Mouse (Mus musculus) adrenal gland, postnatal 10 days (tissue): Measurements from ENCODE around the gene Pibf1. TPM values are rescaled to one million over a fixed set of nuclear protein-coding genes. Genes with fewer than 3 reads are reported as not detected.
A peak's percentile ranks its signal among the peaks of the same experiment; 100 is the strongest.

Source experiments
- DNase-seq: peaks from one replicate; pipeline ENCODE4 v3.0.0; 2021; ENCODE audit warnings: mixed read lengths
- total RNA-seq, 2 experiments: library from RNA; stranded (reverse); gene quantifications; 2 replicates each; pipeline ENCODE4 v1.2.3; 2021

The Pibf1 gene
- total RNA-seq, 2 experiments from 2014 or later, result 9.5 to 11.8 TPM

DNA sequence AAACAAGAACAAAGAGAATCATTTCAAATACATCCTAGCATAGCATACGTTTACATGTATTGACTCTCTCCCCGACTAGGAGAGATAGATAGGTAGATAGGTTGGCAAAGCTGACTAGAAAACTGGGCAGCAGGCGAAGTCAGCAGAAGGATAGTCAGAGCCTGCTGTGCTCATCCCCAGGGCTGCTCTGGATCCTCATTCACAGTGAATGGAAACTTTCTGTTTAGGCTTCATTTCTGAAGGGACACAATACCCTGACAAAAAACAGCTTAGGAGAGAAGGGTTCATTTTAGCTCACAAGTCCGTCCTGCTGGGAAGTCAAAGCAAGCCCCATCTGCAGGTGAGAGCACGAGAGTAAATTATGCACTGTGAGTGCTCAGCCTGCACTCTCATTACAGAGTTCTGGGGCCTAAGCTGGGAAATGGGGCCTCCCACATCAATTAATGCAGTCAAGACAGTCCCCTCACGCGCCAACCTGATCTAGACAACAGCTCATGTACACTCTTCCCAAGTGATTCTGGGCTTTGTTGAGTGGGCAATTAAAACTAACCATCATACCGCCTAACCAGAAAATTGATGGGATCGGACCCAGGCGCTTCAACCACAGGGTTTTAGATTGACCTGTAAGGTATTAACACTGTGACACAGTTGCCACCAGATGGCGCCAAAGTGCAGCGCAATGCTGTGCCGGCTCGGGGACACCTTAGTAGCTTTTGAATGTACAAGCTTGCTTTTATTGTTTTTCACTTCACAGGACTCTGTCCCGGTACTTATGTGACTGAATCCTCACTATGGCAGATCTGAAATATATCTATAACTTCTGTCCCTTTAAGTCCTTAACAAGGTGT lies 42.8 kb downstream of the Pibf1 start:
- peak; percentile 88 for DNase-seq

DNA sequence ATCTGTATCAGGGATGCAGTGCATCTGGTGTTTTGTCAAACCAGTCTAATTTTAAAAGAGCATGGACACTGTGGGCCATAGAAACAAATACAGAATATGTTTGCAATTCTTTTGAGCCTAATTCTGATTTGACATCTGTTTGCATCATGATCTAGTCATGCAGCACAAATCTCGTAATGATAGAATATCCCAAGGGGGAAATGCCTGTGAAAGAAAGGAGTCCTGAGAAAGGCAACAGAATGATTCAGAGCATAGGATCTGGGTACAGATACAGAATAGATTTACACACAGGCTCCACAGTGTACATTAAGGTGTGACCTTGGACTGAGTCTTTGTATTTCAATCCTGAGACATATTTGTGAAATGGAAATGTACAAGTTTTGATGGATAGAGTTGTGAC lies 47.6 kb downstream of the Pibf1 start:
- no peak for DNase-seq

DNA sequence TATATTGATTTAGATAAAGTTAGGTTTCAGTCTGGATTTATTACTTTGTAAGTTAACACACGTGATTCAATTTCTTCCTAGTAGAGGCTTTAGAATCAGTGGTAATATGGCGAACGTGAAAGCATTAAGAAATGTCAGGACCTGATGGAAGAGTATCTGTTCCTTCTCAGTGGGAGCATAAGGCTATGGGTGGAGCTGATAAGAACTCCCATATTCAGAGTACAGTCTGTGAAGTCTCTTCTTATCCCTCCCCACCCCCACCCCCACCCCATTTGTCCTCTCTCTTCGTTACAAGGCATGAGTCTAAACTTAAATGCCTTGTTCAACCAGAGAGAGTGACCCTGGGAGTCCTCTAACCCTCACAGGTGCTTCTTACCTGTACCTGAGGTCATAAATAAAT lies 53.5 kb downstream of the Pibf1 start:
- DNase-seq, result no peak

DNA sequence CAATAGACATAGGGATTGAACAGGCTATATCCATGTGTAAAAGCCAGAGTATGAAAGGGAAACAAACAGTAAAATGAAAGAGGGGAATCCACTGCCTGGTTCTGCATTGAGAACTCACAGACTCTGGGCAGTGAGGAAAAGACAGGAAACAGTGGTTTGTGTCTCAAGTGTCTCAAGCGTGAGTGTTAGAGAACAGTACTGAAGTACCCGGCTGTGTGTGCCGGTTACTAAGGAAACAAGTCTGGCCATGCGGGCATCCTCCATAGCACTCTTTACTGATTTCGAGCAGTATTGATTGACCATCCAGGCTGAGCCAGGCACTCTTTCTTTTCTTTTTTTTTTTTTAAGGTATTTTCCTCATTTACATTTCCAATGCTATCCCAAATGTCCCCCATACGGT lies 60.7 kb downstream of the Pibf1 start:
- DNase-seq, result no peak

DNA sequence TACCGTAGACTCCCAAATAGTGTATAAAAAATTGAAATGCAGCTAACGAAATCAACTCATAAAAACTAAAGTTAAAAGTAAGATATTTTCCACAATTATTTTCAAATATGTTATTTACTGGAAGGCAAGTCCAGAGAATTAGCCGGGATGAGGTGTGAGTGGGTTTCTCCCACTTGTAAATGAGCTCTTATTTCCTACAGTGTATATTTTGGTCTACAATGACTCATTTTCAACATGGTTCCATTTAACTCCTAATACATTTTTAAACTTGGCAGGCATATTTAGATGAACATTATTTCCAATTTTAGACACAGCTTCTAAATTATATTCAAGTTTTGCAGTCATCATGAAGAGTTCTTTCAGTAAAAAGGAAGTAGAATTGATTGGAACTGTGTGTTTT lies 63.8 kb downstream of the Pibf1 start:
- no peak for DNase-seq

DNA sequence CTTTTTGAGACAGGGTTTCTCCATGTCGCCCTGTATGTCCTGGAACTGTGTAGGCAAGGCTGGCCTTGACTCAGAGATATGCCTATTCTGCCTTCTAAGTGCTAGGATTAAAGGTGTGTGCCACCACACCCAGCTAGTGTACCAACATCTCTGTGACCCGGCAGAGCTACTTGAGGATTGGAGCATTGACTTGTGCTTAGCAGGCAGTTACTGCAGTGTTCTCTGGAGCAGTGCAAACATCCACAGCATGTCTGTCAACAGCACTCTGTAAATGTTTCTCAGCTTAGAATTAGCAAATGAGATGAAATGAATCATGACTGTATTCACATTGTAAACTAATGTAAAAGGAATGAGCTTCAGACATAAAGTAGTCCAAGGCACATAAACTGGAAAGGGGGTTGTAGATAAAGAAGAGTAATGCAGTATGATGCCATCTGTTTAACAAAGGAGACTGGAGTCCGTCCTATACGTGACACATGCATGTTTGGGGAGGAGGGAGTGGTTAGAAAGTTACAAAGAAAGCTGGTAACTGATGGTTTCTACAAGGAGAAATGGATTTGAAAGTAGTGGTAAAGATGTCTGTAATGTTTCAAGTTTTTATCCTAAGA lies 75.0 kb downstream of the Pibf1 start:
- no peak for DNase-seq

DNA sequence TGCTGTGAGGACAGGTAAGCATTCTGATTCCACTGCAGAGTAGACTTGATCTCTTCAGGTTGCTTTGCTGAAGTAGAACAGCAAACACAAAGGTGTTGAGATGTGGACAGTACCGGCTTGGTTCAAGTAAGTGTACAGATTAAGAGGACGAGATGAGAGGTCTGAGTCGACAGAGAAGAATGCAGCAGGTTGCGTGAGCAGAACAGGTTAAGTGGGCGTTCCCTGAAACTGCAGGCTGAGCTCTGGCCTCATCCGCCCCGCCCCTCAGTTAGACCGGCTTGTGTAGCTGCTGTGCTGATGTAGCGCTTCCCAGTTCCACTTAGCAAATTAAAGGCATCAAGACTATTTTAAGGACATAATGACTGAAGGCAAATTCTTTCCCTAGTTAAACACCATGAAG lies 77.3 kb downstream of the Pibf1 start:
- no peak for DNase-seq

DNA sequence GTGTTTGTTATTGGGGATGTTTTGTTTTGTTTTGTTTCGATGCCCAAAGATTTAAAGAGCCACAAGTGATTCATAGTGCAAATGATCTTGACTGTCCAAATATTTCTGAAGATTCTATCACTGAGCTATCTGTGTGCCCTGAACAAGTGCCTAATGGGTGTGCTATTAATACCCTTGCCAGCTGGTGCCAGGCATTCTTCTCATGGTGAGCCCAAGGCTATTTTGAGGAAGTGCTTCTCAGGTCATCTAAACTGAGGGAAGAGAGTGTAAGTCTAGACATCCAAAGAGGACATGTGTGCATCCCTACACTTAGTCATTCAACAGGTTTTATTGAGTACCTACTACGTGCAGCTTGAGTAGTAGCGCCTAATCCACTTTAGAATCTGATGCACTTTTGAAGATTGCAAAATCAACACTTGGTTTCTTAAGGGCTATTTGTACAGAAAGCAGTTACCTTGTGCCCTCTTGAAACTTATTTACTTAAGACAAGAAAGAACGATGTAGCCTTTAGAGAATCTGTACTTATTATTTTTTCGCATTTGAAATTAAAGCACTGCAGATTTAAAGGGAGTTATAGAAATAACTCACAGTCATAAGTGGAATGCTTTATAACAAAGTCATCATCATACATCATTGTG lies 91.0 kb downstream of the Pibf1 start:
- DNase-seq, result no peak

DNA sequence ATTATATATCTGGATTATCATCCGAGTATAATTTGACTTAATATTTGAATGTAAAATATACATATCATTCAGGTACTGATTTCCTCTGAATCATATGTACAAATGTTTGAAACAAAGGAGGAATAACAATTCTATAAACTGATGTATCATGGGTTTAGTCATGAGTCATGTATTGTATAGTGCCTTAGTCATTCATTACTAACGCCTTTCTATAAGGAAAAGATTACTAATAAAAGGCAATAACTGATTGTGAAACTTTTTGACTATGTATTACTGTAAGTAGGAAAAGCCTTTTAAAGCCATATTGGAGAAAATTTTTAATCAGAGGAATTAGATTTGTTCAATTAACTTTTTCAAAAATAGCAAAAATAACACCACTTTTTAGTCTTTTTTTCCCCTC lies 106.6 kb downstream of the Pibf1 start:
- no peak for DNase-seq

DNA sequence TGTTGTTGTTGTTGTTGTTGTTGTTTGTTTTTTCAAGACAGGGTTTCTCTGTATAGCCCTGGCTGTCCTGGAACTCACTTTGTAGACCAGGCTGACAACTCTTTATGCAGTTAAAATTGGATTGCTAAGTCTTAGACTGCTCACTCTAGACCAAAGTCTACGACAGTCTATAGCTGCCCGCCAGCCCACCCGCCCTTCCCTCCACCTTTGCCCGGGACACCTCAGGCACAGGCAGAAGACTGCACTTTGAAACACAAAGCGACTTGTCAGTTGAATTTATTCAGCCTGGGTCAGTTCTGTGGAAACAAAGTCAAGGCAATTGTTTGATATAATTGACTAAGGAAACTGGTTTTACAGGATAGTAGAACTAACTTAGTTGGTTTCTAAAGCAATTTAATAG lies 107.4 kb downstream of the Pibf1 start:
- DNase-seq, result no peak

DNA sequence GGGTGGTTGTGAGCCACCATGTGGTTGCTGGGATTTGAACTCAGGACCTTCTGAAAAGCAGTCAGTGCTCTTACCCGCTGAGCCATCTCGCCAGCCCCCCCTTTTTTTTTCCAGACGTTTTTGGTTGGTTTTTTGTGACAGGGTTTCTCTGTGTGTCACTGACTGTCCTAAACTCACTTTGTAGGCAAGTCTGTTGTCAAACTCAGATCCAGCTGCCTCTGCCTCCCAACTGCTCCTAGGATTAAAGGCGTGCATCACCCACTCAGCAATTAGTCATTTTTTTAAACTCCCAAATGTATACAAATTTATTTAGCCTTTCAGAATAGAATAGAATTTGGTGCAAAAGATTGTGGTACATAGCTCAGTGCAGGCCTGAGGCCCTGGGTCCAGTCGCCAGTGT lies 111.2 kb downstream of the Pibf1 start:
- DNase-seq, result no peak

DNA sequence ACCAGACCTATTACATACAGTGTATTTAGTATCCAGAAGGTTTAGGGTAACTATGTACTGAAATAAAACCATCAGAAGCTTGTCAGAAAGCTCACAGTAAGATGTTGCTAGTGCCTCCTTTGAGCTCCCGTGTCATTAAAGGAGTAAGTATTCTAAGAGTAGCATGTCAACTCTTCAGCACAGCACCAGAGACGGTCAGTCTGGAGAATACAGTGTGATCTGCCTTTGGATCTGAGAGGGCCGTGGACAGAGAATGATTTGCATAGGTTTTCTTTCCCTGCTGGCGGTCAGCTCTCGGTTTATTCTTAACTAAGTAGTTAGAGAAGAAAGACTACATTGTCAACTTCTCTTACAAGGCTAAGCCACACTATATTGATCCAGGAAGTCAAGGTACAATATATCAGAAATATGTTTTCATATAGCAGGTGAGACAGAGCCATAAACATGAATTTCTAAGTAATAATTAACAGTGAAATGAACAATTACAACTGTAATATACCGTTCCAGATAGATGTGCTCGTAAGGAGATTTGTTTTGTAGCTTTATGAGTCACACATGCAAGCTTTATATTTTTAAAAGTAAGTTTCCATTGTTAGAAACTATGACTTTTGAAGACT lies 119.3 kb downstream of the Pibf1 start:
- no peak for DNase-seq

DNA sequence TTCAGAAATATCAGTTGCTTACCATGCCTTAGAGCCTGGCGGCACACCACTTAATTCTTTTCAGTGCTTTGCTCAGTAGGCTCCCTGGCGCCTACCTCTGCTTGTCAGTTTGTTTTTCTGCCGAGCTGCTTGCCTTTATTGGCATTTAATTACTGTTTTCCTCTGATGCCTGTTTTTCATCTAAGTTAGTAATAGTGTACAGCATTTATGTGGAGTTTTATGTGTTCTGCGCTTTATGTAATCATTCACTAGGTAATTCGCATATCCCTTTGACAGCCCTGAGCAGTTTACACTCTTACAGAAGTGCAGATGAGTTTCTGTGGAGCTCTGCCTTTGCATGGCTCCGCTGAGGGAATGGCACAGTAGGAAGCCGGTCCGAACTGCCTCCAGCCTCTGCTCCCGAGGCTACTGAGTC lies 120.5 kb downstream of the Pibf1 start:
- no peak for DNase-seq

DNA sequence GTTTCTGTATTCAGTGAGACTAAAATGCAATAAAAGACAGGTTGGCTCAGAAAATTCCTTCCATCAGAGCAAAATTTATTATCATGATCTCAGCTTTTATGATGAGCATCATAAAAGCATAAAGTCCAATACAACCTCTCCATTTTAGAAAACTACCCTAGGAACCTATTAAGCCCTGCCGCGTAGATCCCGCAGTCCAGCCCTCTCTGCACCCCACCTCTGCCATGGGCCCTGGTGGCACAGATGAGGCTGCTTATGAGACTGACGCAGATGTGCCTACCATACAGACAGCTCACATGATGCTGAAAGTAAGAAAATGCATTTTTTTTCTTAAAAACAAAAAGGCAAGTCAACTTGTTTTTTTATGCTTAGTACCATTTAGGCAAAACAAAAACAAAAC lies 126.7 kb downstream of the Pibf1 start:
- DNase-seq, result no peak

DNA sequence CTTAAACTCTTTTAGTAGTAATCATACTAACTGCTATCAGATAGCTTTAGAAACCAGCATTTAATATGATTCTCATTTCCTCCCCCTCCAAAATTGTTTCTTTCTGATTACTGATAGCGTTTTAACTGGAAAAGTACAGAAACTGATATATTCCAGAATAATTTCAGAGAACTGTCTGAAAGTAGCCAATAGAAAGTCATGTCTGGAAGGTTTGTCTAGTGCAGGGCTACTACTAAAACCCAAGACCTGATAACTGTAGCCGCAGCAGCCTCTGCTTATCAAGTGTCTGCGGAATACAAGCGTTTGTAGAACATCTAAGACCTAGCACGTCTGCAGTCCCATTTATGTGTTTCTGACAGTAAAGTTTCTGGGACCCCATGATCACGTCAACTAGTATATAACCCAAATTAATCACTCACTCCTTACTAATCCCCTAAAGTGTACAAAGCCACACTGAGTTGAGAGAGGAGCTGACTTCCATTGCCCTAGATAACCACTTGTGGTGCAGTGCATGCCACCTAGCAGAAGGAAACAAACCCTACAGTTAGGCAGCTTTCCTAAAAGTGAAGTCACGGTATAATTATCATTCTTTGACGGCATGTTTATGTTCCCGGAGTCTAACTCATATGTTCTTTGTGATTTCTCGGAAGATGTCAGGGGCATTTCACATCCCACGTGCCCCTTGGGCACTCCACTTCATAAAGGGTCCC lies 130.0 kb downstream of the Pibf1 start:
- no peak for DNase-seq

DNA sequence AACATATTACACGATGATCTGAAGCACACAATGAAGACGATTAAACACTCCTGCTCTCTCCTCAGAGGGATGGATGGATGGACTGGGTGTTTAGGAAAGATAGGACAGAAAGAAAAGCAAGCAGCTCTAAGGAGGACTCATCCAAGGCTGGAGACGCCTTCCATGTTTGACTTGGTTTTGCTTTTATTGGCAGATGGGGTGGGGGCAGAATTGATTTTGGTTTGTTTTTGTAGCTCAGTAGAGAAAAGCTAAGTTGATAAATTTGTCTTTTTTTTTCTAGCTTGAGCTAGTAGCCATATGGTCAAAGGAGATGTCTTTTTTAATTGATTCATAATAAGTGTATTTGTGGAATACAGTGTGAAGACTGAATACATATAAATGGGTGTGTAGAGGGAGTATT lies 133.8 kb downstream of the Pibf1 start:
- DNase-seq, result no peak

DNA sequence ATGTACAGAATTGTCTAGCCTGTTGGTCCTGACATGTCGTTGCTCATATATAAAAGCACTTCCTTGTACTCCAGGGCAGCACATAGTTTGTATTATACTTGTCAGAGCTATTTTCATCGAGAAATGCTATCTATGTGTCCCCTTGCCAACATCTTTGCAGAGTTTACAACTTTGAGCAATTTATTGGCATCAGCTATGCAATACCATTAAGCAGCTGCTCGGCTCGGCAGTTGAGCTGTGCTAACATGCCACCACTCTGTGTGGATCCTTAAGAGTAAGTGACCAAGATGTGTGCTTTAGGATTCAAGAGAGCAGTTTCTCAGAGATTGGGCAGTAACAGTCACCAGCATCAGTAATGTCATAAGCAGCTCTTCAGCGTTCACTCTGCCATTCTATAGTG lies 137.9 kb downstream of the Pibf1 start:
- DNase-seq, result no peak

DNA sequence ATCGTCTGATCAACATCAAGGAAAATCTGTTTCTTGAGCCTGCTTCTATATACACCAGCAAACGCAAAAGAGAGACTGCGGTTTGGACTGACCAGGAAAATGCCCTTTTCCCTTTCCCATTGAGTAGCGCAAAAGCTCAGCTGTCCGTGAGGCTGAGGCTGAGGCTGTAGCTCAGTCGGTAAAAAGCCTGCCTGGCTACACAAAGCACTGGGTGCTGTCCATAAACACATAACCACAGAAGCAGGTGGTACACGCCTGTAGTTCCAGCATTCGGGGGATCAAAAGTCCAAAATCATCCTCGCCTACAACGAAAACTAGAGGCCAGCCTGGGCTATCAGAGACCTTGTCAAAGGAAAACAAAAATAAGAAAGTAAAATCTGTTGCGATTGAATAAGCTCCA lies 141.3 kb downstream of the Pibf1 start:
- no peak for DNase-seq

DNA sequence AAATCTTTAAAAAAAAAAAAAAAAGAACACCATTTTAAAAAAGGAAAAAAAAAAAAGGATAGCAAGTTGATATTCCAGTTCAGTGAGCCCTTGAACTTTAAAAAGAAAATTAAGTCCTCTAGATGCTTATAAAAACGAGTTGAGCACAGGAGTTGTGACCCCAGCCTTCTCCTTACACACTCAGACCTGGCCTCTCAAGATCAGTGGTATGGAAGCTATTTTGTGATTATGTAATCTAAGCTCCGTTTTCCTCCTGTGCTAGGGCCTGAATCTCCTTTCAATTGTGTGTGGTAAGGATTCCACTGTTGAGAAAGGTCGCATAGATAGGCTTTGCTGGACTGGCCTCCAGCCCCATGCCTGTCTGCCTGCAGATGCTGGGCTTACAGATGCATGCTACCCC lies 145.3 kb downstream of the Pibf1 start:
- no peak for DNase-seq

DNA sequence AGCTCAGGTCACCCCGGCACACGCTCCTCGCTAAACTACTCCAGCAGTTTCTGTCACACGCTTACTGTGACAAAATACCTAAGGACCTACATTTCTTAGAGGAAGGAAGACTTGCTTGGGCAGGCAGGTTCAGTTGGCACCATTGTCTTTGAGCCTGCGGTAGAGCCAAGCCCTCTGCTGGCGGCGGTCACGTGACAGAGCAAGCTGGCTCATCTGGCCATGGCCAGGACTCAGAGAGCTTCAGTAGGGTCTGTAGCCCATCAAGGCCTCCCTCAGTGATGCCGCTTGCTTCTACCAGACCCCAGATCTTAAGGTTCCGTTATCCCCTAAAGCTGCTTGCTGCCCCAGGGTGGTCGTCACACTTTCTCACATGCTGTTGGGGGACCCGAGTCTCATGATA lies 162.8 kb downstream of the Pibf1 start:
- DNase-seq, result no peak

DNA sequence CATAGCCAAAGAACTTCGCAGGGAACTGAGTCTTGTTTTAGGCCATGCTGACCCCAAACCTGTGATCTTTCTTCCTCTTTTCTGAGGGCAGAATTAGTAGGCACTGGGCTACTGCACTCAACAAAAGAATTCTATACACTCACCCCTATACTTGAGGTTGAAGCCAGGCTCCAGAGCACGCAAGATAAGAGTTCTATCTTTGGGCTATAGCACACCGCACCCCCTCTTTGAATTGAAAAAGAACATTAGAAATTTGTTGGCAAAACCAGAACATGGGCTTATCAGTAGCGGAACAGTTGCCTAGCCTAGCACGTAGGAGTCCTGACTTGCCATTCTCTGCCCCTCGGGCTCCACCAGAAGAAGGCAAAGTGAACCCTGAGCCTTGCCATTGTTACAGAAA lies 164.6 kb downstream of the Pibf1 start:
- no peak for DNase-seq

DNA sequence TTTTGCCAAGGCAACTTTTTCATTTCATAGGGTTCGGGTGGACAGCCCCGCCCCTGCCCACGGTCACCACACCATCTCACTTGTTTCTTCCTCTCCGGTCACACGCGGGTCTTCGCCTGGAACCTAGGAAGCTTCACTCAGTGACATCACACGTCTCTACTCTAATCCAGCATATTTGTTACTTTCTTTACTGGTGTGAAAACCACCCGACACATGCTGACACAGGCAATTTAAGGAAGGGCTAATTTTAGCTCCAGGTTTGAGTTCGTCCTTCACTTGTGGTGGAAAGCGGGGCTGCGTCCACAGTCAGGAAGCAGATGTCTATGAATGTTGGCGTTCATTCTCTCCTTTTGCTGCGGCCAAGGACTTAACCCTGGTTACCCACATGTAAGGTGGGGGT lies 166.6 kb downstream of the Pibf1 start:
- DNase-seq, result no peak

DNA sequence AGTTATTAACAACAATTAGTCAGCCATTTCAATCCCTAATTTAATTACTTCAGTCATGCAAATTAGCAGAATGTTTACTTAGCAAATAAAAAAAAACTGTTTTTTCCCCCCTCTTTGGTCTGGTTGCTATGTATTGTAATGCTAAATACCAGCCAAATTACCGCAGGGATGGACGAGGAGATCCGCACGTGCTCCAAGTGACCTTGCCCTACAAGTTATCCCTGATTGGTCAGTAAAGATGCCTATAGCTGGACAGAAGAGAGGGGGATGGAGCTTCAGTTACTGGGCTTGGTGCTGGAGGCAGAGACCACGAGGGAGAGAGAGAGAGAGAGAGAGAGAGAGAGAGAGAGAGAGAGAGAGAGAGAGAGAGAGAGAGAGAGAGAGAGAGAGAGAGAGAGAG lies 167.5 kb downstream of the Pibf1 start:
- no peak for DNase-seq
